Comparison of ENCODE assay signal across 13 mouse cellular contexts in the genomic region with DNA sequence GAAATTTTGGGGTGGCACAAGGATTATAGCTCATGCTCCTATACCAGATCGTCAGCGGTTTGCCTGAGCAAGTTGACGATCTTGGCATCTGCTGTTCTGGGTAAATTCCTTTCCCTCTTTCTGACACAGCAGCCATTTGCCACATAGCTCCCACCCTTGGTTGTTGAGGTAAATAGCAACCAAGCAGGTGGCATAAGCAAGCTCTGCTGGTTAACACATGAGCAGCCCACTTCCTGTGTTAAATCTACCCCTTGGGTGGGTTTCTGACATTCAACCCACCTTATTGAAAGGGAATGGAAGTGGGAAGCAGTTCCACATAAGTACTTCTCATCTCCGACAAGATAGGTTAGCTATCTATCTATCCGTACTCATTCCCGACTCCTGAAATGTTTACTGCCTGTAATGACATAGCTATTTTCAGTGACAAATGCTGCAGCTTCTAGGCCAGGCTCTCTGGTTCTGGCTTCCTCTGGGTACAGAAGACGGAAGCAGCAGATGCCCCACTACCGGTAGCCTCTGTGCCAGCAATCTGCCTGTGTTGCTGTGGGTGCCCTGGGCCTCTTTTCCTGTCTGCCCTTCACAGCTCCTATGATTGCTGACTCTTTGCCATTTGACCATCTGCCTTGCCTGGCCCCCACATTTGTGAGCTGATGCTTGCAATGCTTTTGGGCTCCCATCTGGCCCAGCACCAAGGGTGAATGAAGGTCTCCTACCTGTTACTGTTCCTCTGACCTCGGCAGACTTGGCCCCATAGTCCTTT. TPM values are rescaled to one million over a fixed set of nuclear protein-coding genes. Genes with fewer than 3 reads are reported as not detected.
DNase-seq lines count a peak whose midpoint lies in the region; ATAC-seq lines count a peak whose summit lies in the region.
"Had no signal": no experiment of that assay in that cellular context is flagged by ENCODE, and none has a peak within 500 bp of the region (broad histone marks: within the 10 kb centered on the region; RNA-seq: fewer than 3 reads in every experiment).

No protein-coding gene starts in this region.

- 85% methylated on average over 9 of the region's 9 CpGs for WGBS in hindbrain, embryonic 16.5 days
- WGBS in hindbrain, embryonic 13.5 days: 89% methylated on average over 9 of the region's 9 CpGs
- 81% methylated on average over 9 of the region's 9 CpGs for WGBS in intestine, embryonic 16.5 days

- no peak overlapping the region for H3K27ac ChIP-seq in hindbrain, embryonic 16.5 days (ENCODE audit: low read depth, low read length)
- no peak overlapping the region for H3K27ac ChIP-seq in hindbrain, embryonic 13.5 days
- no peak overlapping the region for H3K27ac ChIP-seq in intestine, embryonic 16.5 days (ENCODE audit: low read length)
- H3K27ac ChIP-seq: forebrain, embryonic 15.5 days; limb, embryonic 12.5 days; neural tube, embryonic 15.5 days had no signal

- ATAC-seq in hindbrain, embryonic 16.5 days: peak; percentile 37; the same call in 1 of the 2 replicates
- ATAC-seq in hindbrain, embryonic 13.5 days (ENCODE audit: low FRiP score): no peak
- no peak for ATAC-seq in intestine, embryonic 16.5 days
- ATAC-seq: forebrain, embryonic 15.5 days had no signal

- no peak overlapping the region for H3K9ac ChIP-seq in hindbrain, embryonic 16.5 days (ENCODE audit: low read depth, low read length)
- no peak overlapping the region for H3K9ac ChIP-seq in hindbrain, embryonic 13.5 days
- no peak overlapping the region for H3K9ac ChIP-seq in intestine, embryonic 16.5 days (ENCODE audit: low read depth, low read length)
- H3K9ac ChIP-seq: forebrain, embryonic 15.5 days; limb, embryonic 12.5 days; neural tube, embryonic 15.5 days had no signal

- H3K36me3 ChIP-seq in hindbrain, embryonic 16.5 days (ENCODE audit: control insufficient read depth, insufficient read depth, low read length): no peaks in the 10 kb centered on the region
- no peaks in the 10 kb centered on the region for H3K36me3 ChIP-seq in hindbrain, embryonic 13.5 days
- H3K36me3 ChIP-seq in splenic B cell, adult 2 months (ENCODE audit: control insufficient read depth, insufficient read depth, low read length, poor library complexity, severe bottlenecking): no peaks in the 10 kb centered on the region
- H3K36me3 ChIP-seq in intestine, embryonic 16.5 days (ENCODE audit: control insufficient read depth, insufficient read depth, low read length): no peaks in the 10 kb centered on the region
- H3K36me3 ChIP-seq: forebrain, embryonic 15.5 days; limb, embryonic 12.5 days; neural tube, embryonic 15.5 days had no signal

- no peak overlapping the region for H3K4me2 ChIP-seq in hindbrain, embryonic 16.5 days (ENCODE audit: low read length)
- no peak overlapping the region for H3K4me2 ChIP-seq in hindbrain, embryonic 13.5 days
- H3K4me2 ChIP-seq in intestine, embryonic 16.5 days (ENCODE audit: low read depth, low read length): no peak overlapping the region
- H3K4me2 ChIP-seq: forebrain, embryonic 15.5 days; limb, embryonic 12.5 days; neural tube, embryonic 15.5 days had no signal

- peak; percentile 68 for DNase-seq in T-cell, adult 2 months (ENCODE audit: low spot score)
- DNase-seq in cerebellum, postnatal 36 days: peak; percentile 85 to 88
- DNase-seq in splenic B cell, adult 2 months (ENCODE audit: low read depth, low spot score): peak; percentile 27
- no peak for DNase-seq in gastrocnemius, postnatal 10 days
- no peak for DNase-seq in heart, adult 8-10 months (ENCODE audit: low spot score)
- DNase-seq: kidney, postnatal 36 days had no signal

- H3K9me3 ChIP-seq in hindbrain, embryonic 16.5 days (ENCODE audit: control insufficient read depth, low read length): no peaks in the 10 kb centered on the region
- no peaks in the 10 kb centered on the region for H3K9me3 ChIP-seq in hindbrain, embryonic 13.5 days
- H3K9me3 ChIP-seq in intestine, embryonic 16.5 days (ENCODE audit: control insufficient read depth, low read length): no peaks in the 10 kb centered on the region
- H3K9me3 ChIP-seq: forebrain, embryonic 15.5 days; limb, embryonic 12.5 days; neural tube, embryonic 15.5 days had no signal

- H3K4me3 ChIP-seq in hindbrain, embryonic 16.5 days (ENCODE audit: low read length): no peak overlapping the region
- no peak overlapping the region for H3K4me3 ChIP-seq in hindbrain, embryonic 13.5 days
- H3K4me3 ChIP-seq in intestine, embryonic 16.5 days (ENCODE audit: low read length): no peak overlapping the region
- H3K4me3 ChIP-seq: forebrain, embryonic 15.5 days; limb, embryonic 12.5 days; neural tube, embryonic 15.5 days had no signal

- no peaks in the 10 kb centered on the region for H3K27me3 ChIP-seq in hindbrain, embryonic 16.5 days (replicated peaks; ENCODE audit: control insufficient read depth, insufficient read depth, low read length)
- H3K27me3 ChIP-seq in hindbrain, embryonic 13.5 days: no peaks in the 10 kb centered on the region
- no peaks in the 10 kb centered on the region for H3K27me3 ChIP-seq in splenic B cell, adult 2 months (ENCODE audit: control insufficient read depth, insufficient read depth, low read length, poor library complexity, severe bottlenecking)
- H3K27me3 ChIP-seq in intestine, embryonic 16.5 days (replicated peaks; ENCODE audit: control insufficient read depth, insufficient read depth, low read length): no peaks in the 10 kb centered on the region
- H3K27me3 ChIP-seq: forebrain, embryonic 15.5 days; limb, embryonic 12.5 days; neural tube, embryonic 15.5 days had no signal

- H3K4me1 ChIP-seq in hindbrain, embryonic 16.5 days (ENCODE audit: control insufficient read depth, insufficient read depth, low read depth, low read length): peaks cover under 1% of the 10 kb centered on the region
- H3K4me1 ChIP-seq in hindbrain, embryonic 13.5 days (replicated peaks): peaks cover 1% of the 10 kb centered on the region
- H3K4me1 ChIP-seq in intestine, embryonic 16.5 days (ENCODE audit: control insufficient read depth, insufficient read depth, low read length): peaks cover 1% of the 10 kb centered on the region; the same call in 1 of the 2 replicates

RNA-seq across cellular contexts. Expression of a gene that starts 5.9 kb away (rescaled TPM):
- 52.4 and 69.7 TPM in 2 replicates for polyA plus RNA-seq in hindbrain, embryonic 16.5 days (2015; fragmentation: Nextera tagmentation; extraction: Ambion mirVana)
- 47.5 and 50.1 TPM in 2 replicates for polyA plus RNA-seq in hindbrain, embryonic 13.5 days (2015; fragmentation: Nextera tagmentation; extraction: Ambion mirVana)
- 10 to 100 TPM; 49.8 to 58.8 TPM for total RNA-seq in gastrocnemius, postnatal 10 days (2021)
- 83.5 and 86.5 TPM in 2 replicates for polyA plus RNA-seq in intestine, embryonic 16.5 days (2015; fragmentation: Nextera tagmentation; extraction: Ambion mirVana)
- 10 to 100 TPM; 39.3 to 47.4 (median 44.6) TPM for total RNA-seq in heart, adult 8-10 months (2022)

RNA-seq across cellular contexts. Expression of a gene that starts 19.1 kb away (rescaled TPM):
- polyA plus RNA-seq in hindbrain, embryonic 16.5 days (2015; fragmentation: Nextera tagmentation; extraction: Ambion mirVana): 7.2 and 7.3 TPM in 2 replicates
- 5.8 and 6.7 TPM in 2 replicates for polyA plus RNA-seq in hindbrain, embryonic 13.5 days (2015; fragmentation: Nextera tagmentation; extraction: Ambion mirVana)
- total RNA-seq in gastrocnemius, postnatal 10 days (2021): 1 to 10 TPM in 1 of 2 experiments, under 1 TPM in 1; 0.85 to 1.2 TPM
- 0.12 and 0.21 TPM in 2 replicates for polyA plus RNA-seq in intestine, embryonic 16.5 days (2015; fragmentation: Nextera tagmentation; extraction: Ambion mirVana)
- total RNA-seq in heart, adult 8-10 months (2022): under 1 TPM; 0.44 to 0.82 (median 0.51) TPM

RNA-seq across cellular contexts. Expression of a gene that starts 29.5 kb away (rescaled TPM):
- 0.25 and 0.49 TPM in 2 replicates for polyA plus RNA-seq in hindbrain, embryonic 16.5 days (2015; fragmentation: Nextera tagmentation; extraction: Ambion mirVana)
- polyA plus RNA-seq in hindbrain, embryonic 13.5 days (2015; fragmentation: Nextera tagmentation; extraction: Ambion mirVana): 0.31 and 0.68 TPM in 2 replicates
- under 1 TPM; 0.35 to 0.36 TPM for total RNA-seq in gastrocnemius, postnatal 10 days (2021)
- 10.0 and 11.3 TPM in 2 replicates for polyA plus RNA-seq in intestine, embryonic 16.5 days (2015; fragmentation: Nextera tagmentation; extraction: Ambion mirVana)
- under 1 TPM; 0.19 to 0.37 (median 0.27) TPM for total RNA-seq in heart, adult 8-10 months (2022)

RNA-seq across cellular contexts. Expression of a gene that starts 56.5 kb away (rescaled TPM):
- polyA plus RNA-seq in hindbrain, embryonic 16.5 days (2015; fragmentation: Nextera tagmentation; extraction: Ambion mirVana): not detected in 2 replicates
- not detected in 2 replicates for polyA plus RNA-seq in hindbrain, embryonic 13.5 days (2015; fragmentation: Nextera tagmentation; extraction: Ambion mirVana)
- not detected for total RNA-seq in gastrocnemius, postnatal 10 days (2021)
- polyA plus RNA-seq in intestine, embryonic 16.5 days (2015; fragmentation: Nextera tagmentation; extraction: Ambion mirVana): not detected in 2 replicates
- total RNA-seq in heart, adult 8-10 months (2022): not detected
- polyA plus RNA-seq: forebrain, embryonic 15.5 days; heart, embryonic 14.5 days; limb, embryonic 12.5 days; neural tube, embryonic 15.5 days had no signal

RNA-seq across cellular contexts. Expression of a gene that starts 57.1 kb away (rescaled TPM):
- polyA plus RNA-seq in hindbrain, embryonic 16.5 days (2015; fragmentation: Nextera tagmentation; extraction: Ambion mirVana): 0.99 and 1.2 TPM in 2 replicates
- polyA plus RNA-seq in hindbrain, embryonic 13.5 days (2015; fragmentation: Nextera tagmentation; extraction: Ambion mirVana): 1.5 and 1.6 TPM in 2 replicates
- 10 to 100 TPM; 74.8 to 78.2 TPM for total RNA-seq in gastrocnemius, postnatal 10 days (2021)
- polyA plus RNA-seq in intestine, embryonic 16.5 days (2015; fragmentation: Nextera tagmentation; extraction: Ambion mirVana): 0.20 and 0.23 TPM in 2 replicates
- 10 to 100 TPM in 1 of 4 experiments, 1 to 10 TPM in 3; 4.6 to 10.8 (median 7.5) TPM for total RNA-seq in heart, adult 8-10 months (2022)

Comparison
In these comparisons a context has a peak if more than half of its experiments do, and no peak if none do; other contexts are left out.
1. DNase-seq: peak in T-cell, adult 2 months (single experiment), cerebellum, postnatal 36 days (2 of 2) and splenic B cell, adult 2 months (single experiment); none in gastrocnemius, postnatal 10 days (single experiment) and heart, adult 8-10 months (single experiment).